1 mouse cellular context compared by ENCODE assay signal in genomic region chrX:136740791-136741650, GRCm38 (mm10).
A peak's percentile ranks its signal among the peaks of the same experiment; 100 is the strongest.
TF ChIP-seq lines count a peak whose summit lies in the region.

No protein-coding gene starts in this region.

TF ChIP-seq in CH12.LX, 34 proteins besides CTCF, POLR2A, EP300 and RAD21 (continued from another document):
- TF ChIP-seq MYC (IDR thresholded peaks at IDR 0.05; ENCODE audit: low read depth, low read length) (no peak), GABPA (IDR thresholded peaks at IDR 0.05; ENCODE audit: insufficient replicate concordance, low read depth, low read length) (no peak), ZC3H11A (IDR thresholded peaks at IDR 0.05; ENCODE audit: low read depth, low read length) (no peak), MEF2A (IDR thresholded peaks at IDR 0.05; ENCODE audit: borderline replicate concordance, low read depth, low read length) (no peak), JUND (conservative IDR thresholded peaks at IDR 0.05; ENCODE audit: low read depth, low read length) (no peak), SMC3 (IDR thresholded peaks at IDR 0.05; ENCODE audit: low read depth, low read length) (no peak), MAZ (IDR thresholded peaks at IDR 0.05; ENCODE audit: low read depth, low read length) (no peak), HCFC1 (IDR thresholded peaks at IDR 0.05; ENCODE audit: low read depth, low read length) (no peak), ZMIZ1 (IDR thresholded peaks at IDR 0.05; ENCODE audit: low read depth, low read length) (peak; percentile 72; the same call in 1 of the 2 replicates), USF2 (conservative IDR thresholded peaks at IDR 0.05; ENCODE audit: low read depth, low read length) (peak; percentile 62)
